Mouse (Mus musculus): ENCODE measurements at regions not wholly inside any gene's neighbourhood (a gene's known extent, or its start where the extent isn't known, plus 50 kb on each side); places are given as distances from the start of the nearest gene placed in this dataset.

GRCm38 (mm10) chr5:74870615-74871014 lies 167.9 kb upstream of the Lnx1 start:
- TF ChIP-seq CTCF (IDR thresholded peaks at IDR 0.05; ENCODE audit: borderline replicate concordance, insufficient read depth, low read length) = no peak
- TF ChIP-seq POLR2A (IDR thresholded peaks at IDR 0.05; ENCODE audit: low read depth, low read length) = no peak

Data from embryonic fibroblast, embryonic 13.5 days (primary cell).